Mouse (Mus musculus) left cerebral cortex, postnatal 10 days (tissue): ENCODE data around the gene Entpd3. TPM values are rescaled to one million over a fixed set of nuclear protein-coding genes. Genes with fewer than 3 reads are reported as not detected.
A peak's percentile ranks its signal among the peaks of the same experiment; 100 is the strongest.

Experiments used
- DNase-seq, 2 experiments: peaks; one replicate each; pipeline ENCODE4 v3.0.0; 2021 to 2022; ENCODE audit warnings: low spot score in 2 of 2, mixed read lengths in 1 of 2; ENCODE audit errors: extremely low spot score in 1 of 2
- intact Hi-C: fragments of 180-260 bp; cut with DNase I; formaldehyde crosslinking; loops from one replicate; pipeline ENCODE4 v1.15.1; 2025
- total RNA-seq, 2 experiments: library from RNA; stranded (reverse); gene quantifications; 2 replicates each; pipeline ENCODE4 v1.2.3; 2021

The Entpd3 gene
- 1 to 10 TPM; 4.0 to 5.6 TPM for total RNA-seq

DNA sequence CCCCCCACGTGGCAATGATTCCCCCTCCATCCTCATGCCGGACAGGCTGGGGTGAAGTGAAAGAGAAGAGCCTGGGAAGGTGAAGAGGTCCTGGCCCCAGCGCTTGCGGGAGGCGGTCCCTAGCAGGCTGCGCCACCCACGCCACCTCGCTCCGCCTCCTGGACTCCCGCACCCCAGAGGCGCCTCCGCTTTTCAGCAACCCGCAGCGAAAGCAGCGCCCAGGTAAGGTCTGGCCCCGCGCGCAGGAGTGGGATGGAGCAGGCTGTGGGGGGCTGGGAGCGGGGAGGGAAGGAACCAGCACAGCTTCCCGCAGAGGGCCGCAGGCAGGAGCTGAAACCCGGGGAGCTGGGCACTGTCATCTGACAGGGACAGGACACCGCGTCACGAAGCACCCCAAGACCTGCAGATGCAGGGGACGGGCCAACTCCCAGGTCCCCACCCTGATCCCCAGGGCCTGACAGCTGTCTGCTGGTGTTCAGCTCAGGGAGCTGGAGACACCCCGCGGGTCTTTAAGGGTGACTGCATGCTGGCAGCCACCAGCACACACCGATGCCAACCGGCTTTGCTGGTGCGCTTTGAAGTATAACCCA lies at the start of gene Entpd3:
Gene Entpd3 (plus strand): TSS at position 157 of the 590 bp plus-strand sequence.
- intact Hi-C loops, result no loop called here
- peak in 1 of 2 experiments; percentile 42 for DNase-seq

DNA sequence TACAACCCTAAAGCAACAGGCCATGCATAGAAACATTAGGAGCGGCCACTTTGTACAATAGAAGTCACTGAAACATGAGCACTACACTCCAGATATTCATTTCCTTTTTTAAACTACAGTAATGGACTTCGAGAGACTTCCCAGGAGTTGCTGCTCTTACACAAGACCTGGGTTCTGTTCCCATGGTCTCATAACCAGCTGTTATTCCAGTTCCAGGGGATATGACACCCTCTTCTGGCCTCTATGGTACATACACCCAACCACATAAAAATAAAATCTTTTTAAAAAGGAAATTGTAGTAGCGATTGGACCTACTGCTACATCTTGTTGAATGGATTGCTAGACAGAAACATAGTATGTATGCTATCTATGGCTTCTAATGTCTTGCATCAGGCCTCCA lies 48.1 kb upstream of the Entpd3 start:
- DNase-seq, result no peak
- intact Hi-C loops, result no loop called here

DNA sequence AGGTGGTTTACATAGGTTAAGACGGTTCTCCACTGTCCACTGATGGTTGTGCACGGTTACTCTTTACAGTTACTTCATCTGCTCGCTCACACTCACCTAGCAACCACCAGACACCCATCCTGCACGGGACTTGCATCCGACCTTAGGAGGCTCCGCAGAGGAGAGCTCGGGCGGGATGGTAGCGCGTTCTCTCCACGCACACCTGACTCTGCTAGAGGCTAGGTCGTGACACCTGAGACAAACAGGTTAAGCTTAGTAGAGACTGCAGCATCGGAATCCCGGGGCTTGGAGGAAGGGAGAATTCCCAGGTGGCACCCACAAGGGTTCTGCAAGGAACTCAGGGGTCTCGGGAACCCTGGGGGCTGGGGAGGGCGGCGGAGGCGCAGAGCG lies 47.6 kb upstream of the Entpd3 start, which contains the start of gene Eif1b:
Gene Eif1b (plus strand): TSS at position 223 of the 390 bp plus-strand sequence.
- DNase-seq, result no peak
- intact Hi-C loops, result no loop called here

DNA sequence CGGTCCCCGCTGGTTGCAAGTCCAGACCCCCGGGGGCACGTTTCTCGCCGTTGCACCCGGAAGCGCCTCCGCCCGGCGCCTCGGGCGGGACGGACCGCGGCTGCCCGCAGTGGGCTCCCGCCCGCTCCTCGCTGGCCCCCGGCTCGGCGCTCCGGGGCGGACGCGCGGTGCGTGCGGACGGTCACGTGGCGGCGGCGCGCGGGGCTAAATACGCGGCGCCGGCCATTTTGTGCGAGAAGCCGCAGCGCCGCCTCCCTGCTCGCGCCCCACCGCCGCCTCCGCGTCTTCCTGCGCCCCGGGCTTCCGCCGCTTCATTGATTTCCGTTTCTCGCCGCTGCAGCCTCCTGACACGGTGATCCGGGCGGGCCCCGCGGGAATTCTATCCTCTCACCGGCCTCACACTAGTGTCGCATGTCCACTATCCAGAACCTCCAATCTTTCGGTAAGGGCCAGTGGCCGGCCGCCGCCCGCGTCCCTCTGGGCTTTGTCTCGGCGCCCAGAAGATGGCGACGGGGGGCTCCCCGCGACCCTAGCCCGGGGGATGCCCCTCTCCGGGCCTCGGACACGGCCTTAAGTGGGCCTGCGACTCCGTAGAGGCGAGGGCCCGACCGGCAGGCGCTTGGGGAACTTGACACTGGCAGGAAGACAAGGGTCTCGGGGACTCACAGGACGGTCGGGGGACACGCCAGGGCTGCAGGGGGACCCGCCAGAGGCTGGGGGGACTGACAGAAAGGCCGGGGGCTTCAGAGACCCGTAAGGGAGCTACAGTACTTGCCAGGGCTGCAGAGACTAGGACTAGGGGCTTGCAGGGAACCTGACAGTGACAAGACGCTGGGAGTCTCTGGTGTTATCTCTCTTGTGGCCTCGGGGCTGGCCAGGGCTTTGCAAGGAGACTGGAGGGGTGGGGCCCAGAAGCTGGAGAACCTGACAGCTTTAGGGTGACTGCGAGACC lies 46.9 kb upstream of the Entpd3 start:
- peak; percentile 71 to 90 for DNase-seq
- intact Hi-C loops, result no loop called here

- no peak for DNase-seq
- intact Hi-C loops, result no loop called here
Observed at GRCm38 (mm10) chr9:120493781-120494180, 45.8 kb upstream of the Entpd3 start.

- DNase-seq, result peak; percentile 70 to 74
- intact Hi-C loops, result loop anchor here (1.0 to 5.0 kb wide), 2 partner anchors 62 to 354 kb away; no protein-coding TSS in a partner anchor
Observed at GRCm38 (mm10) chr9:120496691-120497090, 42.9 kb upstream of the Entpd3 start.

DNA sequence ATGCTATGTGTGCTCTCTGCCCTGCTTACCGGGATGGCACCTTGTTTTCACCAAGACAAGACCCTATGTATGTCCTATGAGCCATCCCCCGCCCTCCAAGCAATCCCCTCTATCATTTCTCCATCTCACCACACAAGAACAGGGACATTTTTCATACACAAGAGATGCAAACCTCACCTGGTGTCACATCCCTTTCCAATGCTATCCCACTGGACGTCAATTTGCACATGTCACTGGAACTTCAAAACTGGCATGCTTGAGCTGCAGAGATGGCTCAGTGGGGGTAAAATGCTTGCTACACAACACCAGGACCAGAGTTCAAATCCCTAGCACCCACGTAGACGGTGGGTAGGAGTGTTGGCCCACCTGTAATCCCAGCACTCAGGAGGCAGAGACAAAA lies 41.6 kb upstream of the Entpd3 start:
- DNase-seq, result no peak
- intact Hi-C loops, result loop anchor here (5.0 kb wide), 1 partner anchor 356 kb away; no protein-coding TSS in a partner anchor

GRCm38 (mm10) chr9:120501191-120501902 lies 38.3 kb upstream of the Entpd3 start:
- intact Hi-C loops, result no loop called here
- no peak for DNase-seq

DNA sequence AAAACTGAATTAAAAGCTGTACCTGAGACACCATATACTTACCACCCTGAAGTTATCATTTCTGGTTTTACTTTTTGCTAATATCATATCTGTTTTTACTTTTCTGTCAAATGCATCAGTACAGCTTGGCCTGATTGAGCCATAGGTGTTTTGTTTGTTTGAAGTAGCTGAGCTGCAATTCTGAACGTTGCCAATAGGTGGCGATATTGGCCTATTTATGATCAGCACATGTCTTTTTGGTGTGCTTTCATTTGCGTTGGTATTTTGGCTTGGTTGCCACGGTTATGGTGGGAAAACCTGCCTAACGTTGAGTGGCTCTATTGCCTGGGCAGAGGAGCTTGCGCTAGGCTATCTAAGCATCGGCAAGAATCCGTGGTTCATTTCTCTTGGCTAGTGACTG lies 37.6 kb upstream of the Entpd3 start:
- DNase-seq, result peak; percentile 71 to 76
- intact Hi-C loops, result loop anchor here (1.0 to 2.0 kb wide), 3 partner anchors 69 to 89 kb away; partner anchors contain the start of gene Rpl14

DNA sequence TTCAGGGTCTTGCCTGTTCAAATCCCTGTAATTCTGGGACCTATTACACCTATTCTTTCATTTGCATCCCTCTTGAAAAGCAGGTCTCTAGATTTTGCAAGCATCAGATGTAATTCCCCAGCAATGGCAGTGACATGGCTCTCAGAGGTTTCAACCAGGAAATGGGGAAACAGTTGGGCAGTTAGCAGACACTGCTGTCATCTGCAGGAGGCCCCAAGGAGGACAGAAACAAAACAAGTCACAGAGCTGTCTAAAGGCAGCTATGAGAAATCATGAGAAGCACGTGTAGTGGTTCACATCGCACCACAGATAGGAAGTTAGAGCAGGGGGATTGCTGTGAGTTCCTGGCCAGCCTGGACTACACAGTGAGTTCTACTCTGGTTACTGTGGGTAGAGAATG lies 35.2 kb upstream of the Entpd3 start:
- intact Hi-C loops, result no loop called here
- no peak for DNase-seq

DNA sequence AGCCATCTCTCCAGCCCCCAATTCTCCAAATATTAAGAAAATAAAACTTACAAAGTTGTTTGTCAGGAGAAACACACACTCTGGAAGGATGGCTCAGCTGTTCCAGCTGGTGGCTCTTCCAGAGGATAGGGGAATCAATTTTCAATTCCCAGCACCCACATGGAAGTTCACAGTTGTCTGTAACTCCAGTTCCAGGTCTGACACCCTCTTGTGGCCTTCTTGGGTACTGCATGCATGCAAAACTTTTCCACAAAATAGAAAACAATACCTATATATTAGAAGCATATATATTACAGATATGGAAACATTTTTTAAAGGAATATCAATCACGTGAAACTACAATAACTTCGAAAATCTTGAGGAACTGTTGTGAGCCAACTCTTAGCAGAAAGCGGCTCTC lies 27.8 kb upstream of the Entpd3 start:
- DNase-seq, result no peak
- intact Hi-C loops, result no loop called here

DNA sequence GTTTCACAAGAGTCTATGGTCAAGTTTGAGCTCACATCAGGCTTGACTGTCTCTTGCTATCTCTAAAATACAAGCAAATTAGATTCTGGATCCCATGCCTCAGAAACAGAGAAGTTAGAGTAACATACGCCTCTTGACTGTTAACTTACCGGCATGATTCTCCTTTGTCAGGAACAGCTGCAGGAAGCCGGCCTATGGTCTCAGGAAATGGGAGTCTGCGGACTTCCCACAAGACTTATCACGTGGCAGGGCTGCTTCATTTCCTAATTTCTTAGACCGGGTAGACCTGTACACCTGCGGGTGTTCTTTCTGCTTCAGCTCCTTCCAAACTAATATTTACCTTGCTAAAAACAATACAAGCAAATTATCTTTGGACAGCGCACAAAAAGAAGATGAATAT lies 22.9 kb upstream of the Entpd3 start:
- DNase-seq, result no peak
- intact Hi-C loops, result no loop called here

- no peak for DNase-seq
- intact Hi-C loops, result no loop called here
Observed at GRCm38 (mm10) chr9:120518946-120519345, 20.7 kb upstream of the Entpd3 start.

DNA sequence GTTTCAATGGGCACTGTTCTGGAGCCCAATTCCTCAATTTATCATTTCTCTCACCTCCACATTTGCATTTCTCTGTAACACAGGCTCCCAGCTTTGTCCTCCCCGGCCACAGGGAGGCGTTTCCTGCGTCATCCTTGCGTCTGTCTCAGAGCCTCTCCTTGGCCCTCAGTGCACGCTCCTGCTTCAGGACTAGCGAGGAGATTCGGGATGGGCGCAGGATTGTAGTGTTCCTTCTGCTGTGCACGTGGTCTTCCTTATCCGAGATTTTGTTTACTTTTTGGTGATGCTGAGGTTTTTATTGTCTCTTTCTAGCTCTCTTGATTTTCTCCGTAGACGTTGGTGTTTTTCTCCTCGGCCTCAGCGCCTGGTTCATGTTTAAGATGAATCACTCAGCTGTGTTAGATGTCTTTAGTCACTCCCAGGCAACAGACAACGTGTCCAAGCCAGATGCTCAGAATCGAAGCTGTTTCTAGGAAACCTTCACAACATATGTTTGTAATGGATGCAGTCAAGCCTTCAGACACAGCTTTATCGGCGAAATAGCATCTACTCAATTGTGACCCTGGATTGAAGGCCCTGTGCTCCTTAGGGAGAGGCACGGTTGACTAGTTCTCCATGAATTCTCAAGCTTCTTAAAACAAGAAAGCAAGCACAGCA lies 20.0 kb upstream of the Entpd3 start:
- no peak for DNase-seq
- intact Hi-C loops, result no loop called here

- intact Hi-C loops, result no loop called here
- DNase-seq, result no peak
Observed at GRCm38 (mm10) chr9:120521161-120521560, 18.5 kb upstream of the Entpd3 start.

GRCm38 (mm10) chr9:120527270-120527669 lies 12.3 kb upstream of the Entpd3 start:
- intact Hi-C loops, result no loop called here
- DNase-seq, result no peak

DNA sequence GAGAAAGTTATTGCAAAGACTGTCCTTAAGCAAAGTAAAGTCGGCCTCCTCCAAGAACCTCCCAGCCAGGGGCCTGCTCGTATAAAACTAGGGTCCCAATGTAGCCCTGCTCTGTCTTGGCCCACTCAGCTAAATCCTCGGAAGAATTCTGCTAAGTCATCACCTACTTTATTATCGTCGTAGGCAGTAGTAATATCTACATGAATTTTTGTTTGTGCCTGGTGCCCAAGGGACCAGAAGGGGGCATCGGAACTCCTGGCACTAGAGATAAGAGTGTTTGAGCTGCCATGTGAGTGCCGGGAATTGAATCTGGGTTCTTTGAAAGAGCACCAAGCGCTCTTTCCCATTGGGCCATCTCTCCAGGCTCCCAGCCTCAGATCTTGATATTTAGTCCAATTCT lies 11.7 kb upstream of the Entpd3 start:
- intact Hi-C loops, result no loop called here
- no peak for DNase-seq

GRCm38 (mm10) chr9:120528815-120529510 lies 10.7 kb upstream of the Entpd3 start:
- intact Hi-C loops, result no loop called here
- no peak for DNase-seq
